Mouse (Mus musculus) lung, adult 2 months (tissue): Measurements from ENCODE around the gene Sfswap.

Experiments used
- CTCF ChIP-seq: fragments of 200-500 bp; IDR thresholded peaks from 2 replicates; pipeline ENCODE4 v1.5.1; 2011; ENCODE audit warnings: mild to moderate bottlenecking, low read length, control low read depth; ENCODE audit not compliant: insufficient read depth
- POLR2A ChIP-seq: fragments of 200-500 bp; IDR thresholded peaks from 2 replicates; pipeline ENCODE4 v1.6.1; 2011; ENCODE audit warnings: low read depth, mild to moderate bottlenecking, control low read depth, low read length, borderline replicate concordance; ENCODE audit errors: extremely low read depth

- no peak for TF ChIP-seq CTCF
- TF ChIP-seq POLR2A, result no peak
Observed at GRCm38 (mm10) chr5:129568596-129568995, 67.6 kb downstream of the Sfswap start.
